Mouse (Mus musculus): ENCODE results near the gene Fkbp5. TPM values are rescaled to one million over a fixed set of nuclear protein-coding genes. Genes with fewer than 3 reads are reported as not detected.

The Fkbp5 gene
- total RNA-seq, 2 experiments from 2014 or later, result 9.8 to 52.9 TPM

GRCm38 (mm10) chr17:28355871-28356270, 161.5 kb downstream of the Fkbp5 start:
- intact Hi-C loops (cut with DNase I), result no loop called here
- peak; percentile 59 to 60 for DNase-seq

GRCm38 (mm10) chr17:28352018-28352417, 165.3 kb downstream of the Fkbp5 start:
- DNase-seq, result no peak
- intact Hi-C loops (cut with DNase I), result no loop called here

GRCm38 (mm10) chr17:28351353-28351890, 165.9 kb downstream of the Fkbp5 start:
- peak in 1 of 2 experiments; percentile 19 for DNase-seq

GRCm38 (mm10) chr17:28350466-28351352, 166.6 kb downstream of the Fkbp5 start, which contains the start of gene Tead3:
Tead3 (minus strand) TSS chr17:28350817.
- intact Hi-C loops (cut with DNase I), result no loop called here
- DNase-seq, result peak; percentile 84 to 85

More at GRCm38 (mm10) chr17:28351353-28351890, 165.9 kb downstream of the Fkbp5 start:
- intact Hi-C loops (cut with DNase I), result no loop called here

GRCm38 (mm10) chr17:28349901-28350465, 167.3 kb downstream of the Fkbp5 start:
- DNase-seq, result peak in 1 of 2 experiments; percentile 72
- intact Hi-C loops (cut with DNase I), result no loop called here

- DNase-seq, result peak; percentile 31 to 32
- intact Hi-C loops (cut with DNase I), result no loop called here
Measured at GRCm38 (mm10) chr17:28349264-28349880, 168.0 kb downstream of the Fkbp5 start.

Small RNA genes lying within 50 kb of the gene (microRNA-seq; reads per million reads assigned to microRNA genes)
- gene Gm25195 (0 reads per million in 2 experiments), gene Mir6969 (0 reads per million in 2 experiments)

Other genes with a start within 250 kb of the Fkbp5 start
- gene Fance, start 204.0 kb downstream of the Fkbp5 start, total RNA-seq (2021), result 10 to 100 TPM; 16.9 to 18.2 TPM
- gene Rpl10a, start 189.1 kb downstream of the Fkbp5 start, total RNA-seq (2021), result 100 to 1,000 TPM; 584 to 595 TPM
- gene Tead3, start 166.7 kb downstream of the Fkbp5 start, total RNA-seq (2021), result 10 to 100 TPM; 15.3 to 19.3 TPM
- under 1 TPM; 0.86 to 0.94 TPM for gene Tulp1, start 152.3 kb downstream of the Fkbp5 start, total RNA-seq (2021)
- not detected for gene Armc12, start 13.3 kb upstream of the Fkbp5 start, total RNA-seq (2021)
- gene Clpsl2, start 31.9 kb upstream of the Fkbp5 start, total RNA-seq (2021), result not detected
- not detected for gene Clps, start 43.2 kb upstream of the Fkbp5 start, total RNA-seq (2021)
- gene Lhfpl5, start 58.1 kb upstream of the Fkbp5 start, total RNA-seq (2021), result not detected
- 10 to 100 TPM; 40.0 to 43.7 TPM for gene Srpk1, start 105.2 kb upstream of the Fkbp5 start, total RNA-seq (2021)
- gene Slc26a8, start 172.7 kb upstream of the Fkbp5 start, total RNA-seq (2021), result 1 to 10 TPM in 1 of 2 experiments, under 1 TPM in 1; 0.65 to 1.2 TPM
- 10 to 100 TPM; 47.3 to 51.1 TPM for gene Mapk14, start 173.8 kb upstream of the Fkbp5 start, total RNA-seq (2021)
- gene AC170998.1, start 208.6 kb upstream of the Fkbp5 start, total RNA-seq (2021), result under 1 TPM; 0.45 to 0.77 TPM